Mouse (Mus musculus): Measurements from ENCODE around the gene Stoml1.

Gene Stoml1

DNA sequence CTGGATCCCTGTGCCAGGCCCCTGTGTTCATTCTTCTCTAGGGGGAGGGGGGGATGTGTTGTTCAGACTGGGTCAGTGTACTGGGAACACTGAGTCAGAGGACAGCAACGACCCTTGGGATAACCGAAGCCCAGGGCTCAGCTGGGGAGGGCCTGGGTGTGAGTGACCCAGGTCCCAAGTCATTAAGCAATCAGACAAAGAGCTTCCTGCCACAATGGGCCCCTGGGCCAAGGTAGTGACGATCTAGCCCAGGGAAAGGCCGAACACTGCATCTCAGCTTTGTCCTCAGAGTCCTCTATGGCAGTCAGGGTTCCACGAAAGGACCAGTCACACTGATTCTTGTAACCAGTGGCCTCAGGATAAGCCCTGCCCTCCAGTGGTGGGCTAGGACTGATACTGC, 50.2 kb downstream of the Stoml1 start:
- DNase-seq (ENCODE audit: low read depth, low spot score) = no peak

DNA sequence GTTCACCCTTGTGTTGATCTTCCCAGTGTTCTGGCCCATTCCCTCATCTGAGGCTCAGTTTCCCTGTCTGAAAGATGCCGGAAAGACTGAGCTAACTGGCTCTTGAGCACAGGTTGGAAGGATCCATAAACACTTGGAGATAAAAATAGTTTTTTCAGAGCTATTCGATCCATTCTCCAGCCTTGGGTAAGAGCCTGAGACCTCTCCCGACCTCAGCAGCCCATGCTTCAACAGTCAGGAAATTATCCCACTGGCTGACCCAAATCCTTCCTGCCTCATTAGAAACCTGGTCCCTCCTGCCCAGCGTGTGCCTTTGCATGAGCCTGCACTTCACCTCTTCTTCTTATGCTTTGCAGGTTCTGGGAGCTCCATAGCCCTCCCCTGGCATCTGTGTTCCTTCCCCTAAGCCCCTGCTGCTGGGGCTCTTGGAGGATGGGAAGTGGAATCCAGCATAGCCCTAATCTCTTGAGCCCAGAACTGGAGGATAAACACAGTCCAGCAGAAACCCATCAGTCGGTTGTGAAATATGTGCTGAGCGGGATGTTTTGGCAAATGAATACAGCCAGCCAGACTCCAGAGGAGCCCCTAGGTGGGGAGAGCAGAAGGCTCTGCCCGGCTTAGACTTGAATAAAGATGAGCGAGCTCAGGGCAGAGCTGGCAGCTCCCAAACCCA, 50.8 kb downstream of the Stoml1 start:
- DNase-seq (ENCODE audit: low read depth, low spot score) = no peak

DNA sequence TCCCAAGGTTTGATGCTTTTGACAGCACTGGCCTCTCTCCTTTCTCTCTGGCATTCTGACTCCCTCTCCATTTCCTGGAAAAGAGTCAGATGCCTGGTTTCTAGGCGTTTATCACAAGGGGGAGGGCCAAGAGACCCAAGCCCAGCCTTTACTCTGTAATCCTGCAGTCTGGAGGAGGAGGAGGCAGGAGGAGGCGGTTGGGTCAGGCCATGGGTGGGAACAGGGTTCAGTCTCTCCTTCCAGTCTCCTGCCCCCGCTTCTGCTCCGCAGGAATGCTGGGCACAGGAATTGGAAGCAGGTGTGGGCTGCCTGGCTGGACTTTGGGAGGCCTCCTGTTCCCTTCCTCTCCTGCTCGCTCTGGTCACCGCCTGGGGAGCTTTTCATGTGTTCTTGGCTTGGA, 52.7 kb downstream of the Stoml1 start:
- peak; percentile 62 for DNase-seq (ENCODE audit: low read depth, low spot score)

DNA sequence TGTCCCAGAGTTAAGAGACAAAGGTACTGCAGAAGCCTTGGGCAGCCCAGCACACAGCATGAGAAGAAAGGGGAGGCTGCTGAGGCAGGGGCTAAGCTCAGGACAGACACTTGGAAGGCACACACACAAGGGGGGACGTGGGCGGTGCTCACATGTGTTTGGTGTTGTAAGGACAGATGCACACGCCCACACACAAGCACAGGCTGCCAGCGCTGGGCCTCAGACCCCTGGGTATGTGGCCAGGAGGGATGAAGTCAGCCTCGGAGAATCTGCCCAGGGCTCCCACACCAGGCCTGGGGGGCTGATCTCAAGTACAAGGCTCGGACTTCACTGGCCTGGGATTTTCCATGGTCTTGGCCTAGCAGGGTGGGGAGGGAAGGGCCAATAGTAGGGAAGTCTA, 55.4 kb downstream of the Stoml1 start:
- no peak for DNase-seq (ENCODE audit: low read depth, low spot score)

DNA sequence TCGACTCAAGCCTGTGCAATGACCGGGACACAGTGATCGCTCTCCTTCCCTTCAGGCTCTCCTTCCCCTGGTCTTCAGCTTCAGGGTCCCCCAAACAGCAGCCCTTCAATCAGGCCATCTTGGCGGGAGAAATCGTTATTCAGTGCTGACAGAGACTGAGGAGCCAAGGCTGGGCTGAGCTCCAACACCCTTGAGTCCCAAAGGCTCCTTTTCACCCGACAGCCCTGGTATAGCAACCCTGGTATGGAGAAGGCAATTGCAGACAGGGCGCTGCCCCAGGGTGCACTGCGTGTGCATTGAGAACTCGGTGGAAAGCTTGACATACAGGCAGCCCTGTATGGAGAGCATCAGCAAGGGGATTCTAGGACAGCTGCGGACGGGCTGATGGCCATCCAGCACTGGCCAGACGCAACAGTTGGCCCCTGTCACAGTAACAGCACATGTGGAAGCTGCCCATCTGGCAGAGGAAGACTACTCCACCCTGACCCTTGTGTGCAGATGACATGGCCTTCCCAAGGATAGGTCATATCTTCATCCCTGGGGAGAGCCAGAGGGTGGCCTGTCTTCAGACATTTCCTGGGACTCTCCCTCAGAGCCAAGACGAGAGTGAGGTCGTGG, 57.2 kb downstream of the Stoml1 start:
- DNase-seq (ENCODE audit: low read depth, low spot score) = no peak

DNA sequence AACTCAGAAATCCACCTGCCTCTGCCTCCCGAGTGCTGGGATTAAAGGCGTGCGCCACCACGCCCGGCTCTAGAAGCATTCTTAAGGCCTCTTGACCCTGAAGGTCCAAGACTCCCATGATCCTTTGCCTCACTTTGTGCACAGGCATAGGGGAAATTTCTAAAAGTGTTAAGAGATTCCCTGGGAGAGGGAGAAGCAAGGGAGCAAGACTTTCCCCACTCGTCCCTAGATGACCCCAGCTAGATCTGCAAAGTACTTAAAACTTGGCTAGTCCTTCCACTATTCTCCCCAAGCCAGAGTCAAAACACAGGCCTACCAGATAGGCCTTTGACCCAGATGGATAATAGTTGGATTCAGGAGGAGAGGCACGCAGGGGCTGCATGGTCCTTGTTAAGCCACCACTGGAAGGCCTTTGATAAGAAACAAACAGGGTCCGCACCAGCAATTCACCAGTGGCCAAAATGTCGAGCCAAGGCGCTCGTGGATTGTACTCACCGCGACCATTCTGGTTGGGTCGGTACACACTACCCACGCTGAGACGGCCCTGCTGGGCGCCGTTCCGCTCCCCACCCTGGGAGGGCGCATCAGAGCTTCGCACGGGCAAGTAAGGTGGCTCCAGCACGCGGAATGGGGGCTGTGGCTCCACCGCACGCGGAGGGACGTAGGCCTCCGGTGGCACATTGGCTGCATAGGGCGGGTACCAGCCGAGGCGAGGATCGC, 58.4 kb downstream of the Stoml1 start:
- no peak for DNase-seq (ENCODE audit: low read depth, low spot score)

Measured in forelimb bud, embryonic 11.5 days (tissue).